Mouse (Mus musculus): ENCODE results near the gene Thnsl2. TPM values are rescaled to one million over a fixed set of nuclear protein-coding genes. Genes with fewer than 3 reads are reported as not detected.

Thnsl2 gene
- total and polyA plus RNA-seq, 3 experiments = 0.08 to 0.21 TPM; not detected in 1

DNA sequence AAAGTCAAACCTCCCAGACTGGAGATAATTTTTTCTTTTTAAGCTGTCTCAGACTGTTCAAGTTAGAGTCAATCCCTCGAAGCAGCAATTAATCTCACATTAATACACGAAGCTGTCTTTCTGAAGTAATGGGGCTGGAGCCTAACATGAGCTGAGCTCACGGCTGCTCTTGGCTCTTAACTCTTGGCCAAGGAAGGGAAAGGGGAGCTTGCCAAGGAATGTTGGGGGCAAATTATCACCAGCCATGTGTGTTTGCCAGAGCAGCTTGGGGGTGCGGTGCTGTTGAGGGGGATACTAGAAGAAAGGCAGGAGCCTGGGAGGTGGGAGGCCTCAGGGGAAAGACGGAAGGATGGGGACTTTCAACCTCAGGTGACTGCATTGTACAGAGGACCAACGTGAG is 63.0 kb downstream of the Thnsl2 start:
- no peak overlapping the region for H3K4me3 ChIP-seq (ENCODE audit: control insufficient read depth in 1 of 2, insufficient read depth in 1 of 2, low read depth in 2 of 2, low read length in 2 of 2)
- H3K27me3 ChIP-seq (ENCODE audit: control insufficient read depth in 1 of 2, insufficient read depth in 2 of 2, low read length in 2 of 2) = no peaks in the 10 kb centered on the region; a peak in 1 of 4 replicates
- H3K9ac ChIP-seq (ENCODE audit: control insufficient read depth, low read depth, low read length, poor library complexity, severe bottlenecking) = no peak overlapping the region
- H3K79me2 ChIP-seq (ENCODE audit: control insufficient read depth, insufficient read depth, low read length, poor library complexity) = no peaks in the 10 kb centered on the region
- no peaks in the 10 kb centered on the region for H3K9me3 ChIP-seq (replicated peaks; ENCODE audit: insufficient read depth, low read length)
- no peak for TF ChIP-seq SMC3 (IDR thresholded peaks at IDR 0.05; ENCODE audit: low read depth, low read length)
- no peak for TF ChIP-seq MXI1 (IDR thresholded peaks at IDR 0.05; ENCODE audit: low read depth, low read length)
- no peaks in the 10 kb centered on the region for H3K4me1 ChIP-seq (ENCODE audit: control insufficient read depth in 1 of 2, insufficient read depth in 2 of 2, low read length in 2 of 2)
- H3K27ac ChIP-seq (ENCODE audit: control insufficient read depth, low read depth, low read length) = no peak overlapping the region
- DNase-seq (ENCODE audit: low read depth, low spot score) = no peak
- no peaks in the 10 kb centered on the region for H3K36me3 ChIP-seq (ENCODE audit: control insufficient read depth in 1 of 2, insufficient read depth in 2 of 2, low read length in 2 of 2)

Other genes with a start within 250 kb of the Thnsl2 start
- gene Tex37, start 225.5 kb downstream of the Thnsl2 start, total RNA-seq (2012; rRNA removed) = not detected in 2 replicates
- not detected for gene Tex37, start 225.5 kb downstream of the Thnsl2 start, polyA plus RNA-seq (2012; ENCODE audit: insufficient read depth in 1 of 2, insufficient read length in 2 of 2, low read depth in 1 of 2, low replicate concordance in 2 of 2, missing spikeins in 1 of 2)
- gene Foxi3, start 187.9 kb downstream of the Thnsl2 start, total RNA-seq (2012; rRNA removed) = not detected in 2 replicates
- not detected for gene Foxi3, start 187.9 kb downstream of the Thnsl2 start, polyA plus RNA-seq (2012; ENCODE audit: insufficient read depth in 1 of 2, insufficient read length in 2 of 2, low read depth in 1 of 2, low replicate concordance in 2 of 2, missing spikeins in 1 of 2)
- gene Fabp1, start 55.4 kb upstream of the Thnsl2 start, total RNA-seq (2012; rRNA removed) = not detected in 2 replicates
- not detected for gene Fabp1, start 55.4 kb upstream of the Thnsl2 start, polyA plus RNA-seq (2012; ENCODE audit: insufficient read depth in 1 of 2, insufficient read length in 2 of 2, low read depth in 1 of 2, low replicate concordance in 2 of 2, missing spikeins in 1 of 2)
- 19.3 and 25.8 TPM in 2 replicates for gene Krcc1, start 127.2 kb upstream of the Thnsl2 start, total RNA-seq (2012; rRNA removed)
- 10 to 100 TPM in 1 of 2 experiments, not detected in 1; 31.6 TPM for gene Krcc1, start 127.2 kb upstream of the Thnsl2 start, polyA plus RNA-seq (2012; ENCODE audit: insufficient read depth in 1 of 2, insufficient read length in 2 of 2, low read depth in 1 of 2, low replicate concordance in 2 of 2, missing spikeins in 1 of 2)
- 0.07 TPM in 1 of 2 replicates, not detected in the other for gene Smyd1, start 177.8 kb upstream of the Thnsl2 start, total RNA-seq (2012; rRNA removed)
- gene Smyd1, start 177.8 kb upstream of the Thnsl2 start, polyA plus RNA-seq (2012; ENCODE audit: insufficient read depth in 1 of 2, insufficient read length in 2 of 2, low read depth in 1 of 2, low replicate concordance in 2 of 2, missing spikeins in 1 of 2) = under 1 TPM in 1 of 2 experiments, not detected in 1; 0.19 TPM
- not detected in 2 replicates for gene Cd8b1, start 178.3 kb upstream of the Thnsl2 start, total RNA-seq (2012; rRNA removed)
- gene Cd8b1, start 178.3 kb upstream of the Thnsl2 start, polyA plus RNA-seq (2012; ENCODE audit: insufficient read depth in 1 of 2, insufficient read length in 2 of 2, low read depth in 1 of 2, low replicate concordance in 2 of 2, missing spikeins in 1 of 2) = not detected
- gene Cd8a, start 229.0 kb upstream of the Thnsl2 start, total RNA-seq (2012; rRNA removed) = not detected in 2 replicates
- gene Cd8a, start 229.0 kb upstream of the Thnsl2 start, polyA plus RNA-seq (2012; ENCODE audit: insufficient read depth in 1 of 2, insufficient read length in 2 of 2, low read depth in 1 of 2, low replicate concordance in 2 of 2, missing spikeins in 1 of 2) = not detected

All from MEL (cell line).